Mouse (Mus musculus) T-helper 2 cell (primary cell): Measurements from ENCODE around the gene Pex16.

ENCODE experiments used
- in situ Hi-C: fragments of 300-600 bp; cut with MboI, MseI; formaldehyde crosslinking; loops from one replicate; pipeline ENCODE4 v1.15.1; 2025; ENCODE audit warnings: high pct_unique_total_duplicates

Gene Pex16

DNA sequence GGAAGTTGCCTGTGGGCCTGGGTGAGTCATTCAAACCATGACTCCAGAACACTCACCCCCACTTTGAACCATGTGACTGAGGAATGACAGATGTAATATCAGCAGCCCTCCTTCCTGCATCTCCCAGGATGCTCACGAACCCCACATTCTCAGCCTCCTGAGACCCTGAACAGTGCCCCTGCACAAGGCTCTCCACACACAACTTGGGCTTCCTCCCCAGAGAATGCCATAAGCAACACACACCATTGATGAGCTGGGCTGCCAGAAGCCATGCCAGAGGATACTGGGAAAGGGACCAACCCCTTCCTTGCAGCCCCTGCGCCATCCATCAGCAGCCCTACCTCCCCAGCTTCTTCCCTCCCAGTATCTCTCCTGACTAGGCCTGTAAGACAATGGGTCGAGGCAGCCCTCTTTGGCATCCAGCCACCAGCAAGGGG lies 13.6 kb downstream of the Pex16 start:
- in situ Hi-C loops: no loop called here

DNA sequence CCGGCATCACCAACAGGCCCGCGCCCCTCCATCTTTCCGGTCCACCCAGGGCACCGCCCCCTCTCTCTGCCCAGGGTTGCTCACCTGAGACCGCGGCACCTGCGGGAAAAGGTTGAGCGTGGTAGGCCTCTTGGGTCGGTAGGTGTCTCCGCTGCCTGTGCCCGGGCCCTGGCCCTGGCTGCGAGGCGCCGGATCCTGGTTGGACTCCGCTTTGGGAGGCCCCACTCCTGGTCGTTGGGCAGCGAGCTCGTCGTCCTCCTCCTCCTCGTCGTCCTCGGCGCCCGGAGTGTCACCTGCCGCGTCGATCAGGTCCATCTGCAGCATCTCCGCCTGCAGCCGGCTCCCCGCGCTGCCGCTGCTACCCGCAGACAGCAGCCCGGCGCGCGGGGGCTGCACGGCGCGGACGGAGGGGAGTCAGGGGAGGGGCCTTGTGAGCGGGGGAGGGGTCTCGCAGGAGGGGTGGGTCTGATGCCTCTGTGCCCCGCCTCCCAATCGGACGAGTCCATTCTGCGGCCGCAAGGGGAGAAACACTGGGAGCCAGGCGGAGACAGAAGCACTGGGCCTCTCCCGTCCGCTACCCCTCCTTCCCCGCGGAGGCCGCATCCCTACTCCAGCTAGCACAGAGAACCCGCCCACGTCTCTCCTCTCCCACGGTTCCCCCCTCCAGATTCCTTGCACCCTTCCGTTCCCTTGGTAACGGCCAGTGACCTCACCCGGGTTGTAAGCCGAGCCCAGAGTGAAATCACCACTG lies 14.6 kb downstream of the Pex16 start:
- in situ Hi-C loops: no loop called here

DNA sequence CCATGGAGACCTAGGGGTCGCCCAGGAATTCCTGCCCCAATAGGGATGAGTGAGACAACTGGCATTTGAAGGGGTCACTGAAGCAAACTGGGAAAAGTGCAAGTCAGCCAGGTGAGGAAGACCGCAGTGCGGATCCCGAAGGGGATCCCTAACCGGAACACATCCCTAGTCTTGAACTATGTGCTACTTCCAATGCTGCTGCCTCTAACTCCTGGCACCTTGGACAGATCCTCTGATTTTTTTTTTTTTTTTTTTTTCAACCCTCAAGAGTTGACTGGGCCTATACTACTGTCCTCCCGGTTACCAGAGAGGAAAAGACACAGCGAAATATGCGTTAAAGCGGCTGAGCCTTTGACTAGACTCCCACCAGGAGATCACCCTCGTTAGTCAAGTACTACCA lies 15.2 kb downstream of the Pex16 start:
- in situ Hi-C loops: loop anchor here (10.0 kb wide), 1 partner anchor 1895 kb away; no protein-coding TSS in a partner anchor

DNA sequence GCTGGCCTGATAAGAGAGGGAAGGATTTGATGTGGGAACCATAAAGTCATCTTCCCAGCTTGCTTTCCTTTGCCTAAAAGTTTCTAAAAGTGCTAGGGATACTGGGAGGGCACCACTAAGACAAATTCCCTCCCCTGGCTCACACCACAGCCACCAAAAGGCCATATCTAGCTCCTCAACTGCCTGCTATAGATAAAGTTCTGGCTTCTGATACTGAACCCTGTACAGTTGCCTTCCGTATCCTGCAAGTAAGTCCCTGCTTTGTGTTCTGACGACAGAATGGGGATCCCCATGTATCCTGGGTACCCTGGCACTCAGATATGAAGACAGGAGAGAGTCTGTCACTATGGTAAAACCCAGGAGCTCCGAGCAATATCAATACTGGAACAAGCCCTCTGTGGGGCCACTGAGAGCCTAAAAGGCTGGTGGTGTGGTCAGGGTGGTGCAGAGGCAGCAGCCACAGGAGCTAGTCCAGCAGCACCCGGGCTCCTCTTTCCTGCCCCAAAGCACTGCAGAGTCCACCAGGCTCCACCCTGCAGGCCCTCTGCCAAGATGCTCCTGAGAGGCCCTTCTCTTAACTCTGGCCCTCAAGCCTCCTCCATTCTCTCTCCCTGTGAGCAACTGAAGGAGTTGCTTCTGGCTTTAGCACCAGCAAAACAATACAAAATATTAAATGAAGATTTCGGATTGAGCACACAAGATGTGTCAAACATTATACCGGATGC lies 15.9 kb downstream of the Pex16 start:
- in situ Hi-C loops: loop anchor here (10.0 kb wide), 1 partner anchor 1896 kb away; no protein-coding TSS in a partner anchor

DNA sequence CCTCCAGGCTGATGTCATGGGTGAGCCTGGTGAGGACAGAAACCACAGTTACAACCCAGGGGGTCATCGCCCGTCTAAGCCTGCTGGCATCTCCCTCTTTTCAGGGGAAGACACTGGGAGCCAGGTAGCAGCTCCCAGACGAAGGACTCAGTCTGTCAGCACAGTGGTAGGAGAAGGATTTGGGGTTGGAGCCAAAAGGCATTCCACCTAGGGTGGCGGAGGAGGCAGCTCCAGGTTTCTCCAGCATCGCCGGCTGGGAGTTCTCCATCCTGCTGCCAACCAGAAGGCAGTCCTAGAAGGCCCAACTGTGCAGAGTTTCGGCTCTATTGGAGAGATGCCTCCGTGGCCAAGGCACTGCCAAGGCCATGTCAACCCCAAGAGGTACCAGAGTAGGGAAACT lies 16.6 kb downstream of the Pex16 start:
- in situ Hi-C loops: loop anchor here (10.0 kb wide), 1 partner anchor 1896 kb away; no protein-coding TSS in a partner anchor

DNA sequence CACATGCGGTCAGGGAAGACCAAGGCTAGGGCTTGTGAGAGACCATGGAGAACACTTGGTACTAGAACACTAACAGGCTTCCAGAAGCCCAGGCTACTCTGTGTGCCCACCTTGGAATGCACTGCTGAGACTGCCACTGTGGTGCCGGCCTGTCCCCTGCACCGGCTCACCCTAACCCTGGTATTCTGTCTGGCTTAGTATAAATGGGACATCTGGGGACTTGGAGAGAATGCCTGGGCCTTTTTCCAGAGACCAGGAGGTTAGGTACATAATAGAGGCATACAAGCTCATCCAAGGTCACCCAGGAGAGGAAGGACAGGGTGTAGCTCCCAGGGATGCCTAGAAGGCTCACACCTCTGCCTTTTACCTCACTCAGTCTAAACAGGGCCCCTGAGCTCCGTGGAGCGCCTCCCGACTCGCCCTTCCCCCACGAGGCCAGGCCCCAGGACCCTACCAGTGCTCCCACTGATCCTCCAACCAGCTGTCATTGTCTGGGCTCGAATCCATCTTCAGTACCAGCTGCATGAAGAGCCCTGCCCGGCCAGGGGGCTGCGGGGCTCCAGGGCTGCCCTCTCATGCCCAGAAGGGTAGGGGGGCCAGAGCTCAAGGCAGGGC lies 17.3 kb downstream of the Pex16 start:
- in situ Hi-C loops: loop anchor here (10.0 kb wide), 1 partner anchor 1897 kb away; no protein-coding TSS in a partner anchor

DNA sequence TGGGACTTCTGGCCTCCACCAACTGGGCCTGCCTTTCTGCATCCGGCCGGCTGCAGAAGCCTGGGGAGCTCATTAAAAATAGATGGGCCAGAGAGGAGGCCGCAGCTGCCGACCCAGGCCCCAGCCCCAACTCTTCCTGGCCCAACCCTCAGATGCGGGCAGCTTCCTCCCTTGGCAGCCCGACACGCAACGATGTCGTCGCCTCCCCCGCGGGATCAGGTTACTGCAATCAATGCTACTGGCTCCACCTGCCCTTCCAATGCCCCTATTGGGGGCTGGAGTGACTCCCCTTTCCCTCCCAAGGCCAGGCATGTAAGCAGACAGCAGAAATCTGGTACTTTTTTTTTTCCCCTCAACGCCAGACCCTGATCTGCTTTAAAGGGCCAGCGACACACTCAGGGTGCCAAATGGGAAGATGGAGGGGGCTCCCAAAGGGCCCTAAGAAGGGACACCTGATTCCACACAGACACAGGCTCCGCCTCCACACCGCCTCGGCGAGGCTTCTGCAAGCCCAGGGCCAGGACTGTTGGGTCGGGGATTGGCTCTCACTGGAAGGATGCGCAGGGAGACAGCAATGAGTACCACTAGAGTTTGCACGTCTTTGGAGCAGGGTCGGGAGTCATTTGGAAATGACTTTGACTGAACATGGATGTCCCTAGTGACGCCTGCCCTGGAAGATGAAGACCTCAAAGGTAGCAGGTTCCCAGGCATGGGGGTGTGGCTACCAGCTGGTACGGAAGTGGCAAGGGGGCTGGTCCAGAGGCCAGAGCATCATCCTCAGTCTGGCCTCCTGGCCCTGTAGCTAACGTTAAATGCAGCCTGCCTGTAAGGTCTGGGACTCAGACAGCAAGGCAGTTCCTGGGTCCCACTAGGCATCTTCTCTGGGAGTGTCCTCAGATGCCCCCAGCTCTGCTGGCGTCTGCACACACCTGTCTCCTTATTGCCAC lies 18.1 kb downstream of the Pex16 start:
- in situ Hi-C loops: loop anchor here (10.0 kb wide), 1 partner anchor 1898 kb away; no protein-coding TSS in a partner anchor

DNA sequence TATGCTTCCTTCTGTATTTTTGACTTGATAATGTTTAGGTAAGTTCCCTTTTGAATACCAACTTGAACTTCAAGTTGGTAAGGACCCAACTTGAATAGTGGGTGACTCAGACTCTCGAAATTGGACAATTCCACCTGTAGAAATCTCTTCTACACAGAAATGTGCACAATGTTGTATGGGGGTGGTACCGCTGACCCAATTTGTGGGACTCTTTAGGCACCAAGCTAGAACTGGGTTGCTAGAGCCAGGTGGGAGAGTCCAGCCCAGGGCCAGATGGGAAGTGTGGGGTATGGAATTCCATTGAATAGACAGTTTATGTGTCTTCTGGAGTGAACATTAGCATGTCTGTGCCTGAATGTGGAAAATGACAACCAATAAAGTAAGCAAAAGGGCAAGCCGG lies 21.1 kb downstream of the Pex16 start:
- in situ Hi-C loops: loop anchor here (10.0 kb wide), 1 partner anchor 1901 kb away; no protein-coding TSS in a partner anchor

DNA sequence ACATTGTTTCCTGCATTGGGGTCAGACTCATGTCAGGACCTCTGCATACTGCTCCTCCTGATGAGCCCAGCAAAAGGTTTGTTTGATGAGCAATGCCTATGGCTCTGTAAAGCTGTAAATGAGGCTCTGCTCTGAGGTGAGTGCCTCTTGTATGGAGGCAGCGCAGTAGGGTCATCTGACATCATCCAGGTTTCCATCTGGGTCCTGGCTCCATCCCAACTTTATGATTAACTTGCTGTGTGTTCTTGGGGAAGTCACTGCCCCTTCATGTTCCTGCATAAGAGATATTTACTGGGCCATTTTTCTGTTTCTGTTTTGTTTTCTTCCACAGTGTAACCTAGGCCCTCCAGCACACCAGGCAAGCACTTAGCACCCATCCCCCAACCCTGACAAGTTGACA lies 23.0 kb downstream of the Pex16 start:
- in situ Hi-C loops: loop anchor here (10.0 kb wide), 1 partner anchor 1903 kb away; no protein-coding TSS in a partner anchor

DNA sequence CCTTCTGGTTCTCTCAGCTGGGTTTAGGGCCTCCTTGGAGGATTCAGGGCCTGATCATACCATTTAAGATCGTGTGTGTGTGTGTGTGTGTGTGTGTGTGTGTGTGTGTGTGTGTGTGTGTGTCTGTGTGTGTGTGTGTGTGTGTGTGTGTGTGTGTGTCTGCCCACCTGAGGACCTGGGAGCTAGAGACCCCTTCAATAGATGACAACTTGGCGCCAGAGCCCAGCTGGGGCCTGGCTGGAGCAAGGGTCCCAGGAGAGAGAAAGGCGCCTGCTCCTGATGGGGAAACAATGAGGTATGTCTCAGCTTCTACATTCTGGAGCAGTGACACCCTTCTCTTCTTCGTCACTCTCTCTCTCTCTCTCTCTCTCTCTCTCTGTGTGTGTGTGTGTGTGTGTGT lies 25.4 kb downstream of the Pex16 start:
- in situ Hi-C loops: loop anchor here (10.0 to 25.0 kb wide), 2 partner anchors 1663 to 1905 kb away; partner anchors contain the start of gene Fnbp4

DNA sequence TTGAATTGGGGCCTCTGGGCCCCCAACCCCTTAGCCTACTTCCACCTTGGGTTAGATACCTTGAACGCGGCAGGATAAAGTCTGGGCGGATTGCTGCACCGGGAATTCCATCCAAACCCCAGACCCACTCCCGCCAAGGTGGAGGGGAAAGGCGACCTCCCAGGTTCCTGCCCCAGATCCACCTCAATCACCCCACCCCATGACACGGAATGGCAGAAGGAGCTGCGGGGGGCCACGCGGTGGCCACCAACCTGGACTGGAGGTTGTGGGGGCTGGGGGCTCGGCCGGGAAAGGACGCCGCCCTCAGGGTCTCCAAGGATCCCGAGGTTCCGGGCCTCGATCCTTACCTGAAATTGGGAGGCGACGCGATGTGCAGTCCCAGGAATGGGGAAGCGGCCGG lies 26.2 kb downstream of the Pex16 start:
- in situ Hi-C loops: loop anchor here (25.0 kb wide), 1 partner anchor 1663 kb away; the partner anchor contains the start of gene Fnbp4

DNA sequence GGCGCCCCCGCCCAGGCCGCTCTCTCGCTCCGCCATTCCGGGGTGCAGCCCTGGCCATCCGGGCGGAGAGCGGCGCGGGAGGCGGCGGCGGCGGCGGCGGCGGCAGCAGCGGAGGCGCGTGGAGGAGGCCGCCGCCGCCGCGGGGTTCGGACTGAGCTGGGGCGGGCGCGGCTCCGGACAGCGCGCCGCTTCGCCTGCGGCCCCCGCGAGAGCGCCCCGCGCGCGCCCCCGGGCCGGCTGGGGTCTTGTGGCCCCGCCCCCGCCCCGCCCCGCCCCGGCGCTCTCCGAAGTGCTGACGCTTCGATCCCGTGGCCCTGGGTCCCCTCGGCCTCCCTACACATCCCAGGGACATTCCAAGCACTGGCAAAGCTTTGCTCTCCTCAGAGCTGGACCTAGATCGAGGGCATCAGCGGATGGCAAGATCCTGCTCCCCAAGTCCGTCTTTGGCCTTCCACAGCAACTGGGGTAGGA lies 26.6 kb downstream of the Pex16 start, which contains the start of gene Mapk8ip1:
Mapk8ip1 (minus strand) TSS at position 173 of the 471 bp plus-strand sequence.
- in situ Hi-C loops: loop anchor here (25.0 kb wide), 1 partner anchor 1664 kb away; the partner anchor contains the start of gene Fnbp4

DNA sequence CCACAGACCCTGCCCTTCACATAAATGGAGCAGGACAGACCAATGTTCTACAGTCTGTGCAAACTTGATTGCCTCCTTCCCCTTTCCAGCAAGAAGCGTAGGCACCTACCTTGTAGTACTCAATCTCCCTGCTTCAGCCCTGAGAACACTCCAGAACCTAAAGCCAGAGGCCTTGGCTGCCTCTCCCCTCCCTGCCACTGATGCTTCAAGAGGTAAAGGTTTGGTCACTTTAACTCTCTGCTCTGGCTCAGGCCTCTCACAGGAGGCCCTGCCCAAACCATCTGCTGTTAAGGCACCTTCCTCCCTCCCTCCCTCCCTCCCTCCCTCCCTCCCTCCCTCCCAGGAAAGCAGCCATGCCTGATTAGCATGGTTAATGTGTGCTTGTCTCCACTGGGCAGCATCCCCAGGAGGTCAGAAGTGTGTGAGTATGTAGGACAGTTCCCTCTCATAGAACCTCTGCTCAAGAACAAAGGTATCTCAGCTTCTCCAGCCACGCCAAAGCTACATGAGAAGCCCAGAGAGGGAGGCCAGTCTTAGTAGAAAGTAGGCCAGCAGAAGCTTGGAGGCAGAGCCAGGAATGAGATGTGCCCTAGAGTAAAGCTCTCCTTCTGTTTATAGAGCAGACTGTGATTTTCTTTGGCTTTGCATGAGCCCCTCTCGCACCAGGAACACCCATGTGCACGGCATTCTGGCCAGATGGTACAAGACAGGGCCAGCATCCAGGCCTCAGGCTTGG lies 28.3 kb downstream of the Pex16 start:
- in situ Hi-C loops: loop anchor here (25.0 kb wide), 1 partner anchor 1665 kb away; the partner anchor contains the start of gene Fnbp4

DNA sequence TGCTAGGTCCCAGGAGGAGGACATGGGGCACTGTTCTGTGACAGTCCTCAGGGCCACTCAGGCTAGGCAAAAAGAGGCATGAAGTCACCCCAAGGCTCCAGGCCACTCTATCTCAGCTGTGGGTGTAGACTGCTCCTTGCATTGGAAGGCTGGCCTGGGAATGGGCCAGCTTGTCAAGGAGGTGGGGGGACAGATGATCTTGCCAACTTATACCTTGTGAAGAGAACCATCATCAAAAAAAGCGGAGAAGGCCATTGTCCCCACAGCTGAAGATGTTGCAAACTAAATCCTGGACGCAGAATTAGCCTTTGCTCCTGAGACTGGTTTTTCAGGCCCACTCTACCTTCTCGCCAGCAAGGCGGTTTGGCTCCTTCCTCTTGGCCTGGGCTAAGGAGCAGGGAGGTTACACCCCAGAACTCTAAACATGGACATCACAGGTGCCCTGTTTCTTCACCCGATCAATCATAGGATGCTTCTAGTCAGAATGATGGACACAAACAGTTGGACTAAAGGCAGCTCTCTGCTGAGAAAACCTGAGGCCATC lies 29.4 kb downstream of the Pex16 start:
- in situ Hi-C loops: loop anchor here (25.0 kb wide), 1 partner anchor 1667 kb away; the partner anchor contains the start of gene Fnbp4

DNA sequence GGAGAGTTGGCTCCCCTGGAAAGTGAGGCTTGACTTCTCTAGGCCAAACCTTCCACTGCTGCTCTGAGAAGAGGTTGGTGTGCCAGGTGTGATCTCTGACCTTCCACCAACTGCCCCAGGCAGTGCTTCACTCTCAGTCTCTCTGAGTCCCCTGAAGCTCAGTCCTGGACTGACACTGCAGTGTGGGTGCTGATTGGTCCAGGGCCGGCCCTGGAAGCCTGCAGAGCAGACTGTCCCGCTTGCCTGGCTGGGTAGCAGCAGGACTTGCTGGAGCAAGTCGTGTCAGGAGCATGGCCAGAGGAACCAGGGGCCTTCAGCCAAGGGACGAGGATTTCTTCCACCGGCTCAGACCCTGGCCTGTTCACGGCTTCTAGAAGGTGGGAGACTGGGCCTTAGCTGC lies 30.3 kb downstream of the Pex16 start:
- in situ Hi-C loops: loop anchor here (25.0 kb wide), 1 partner anchor 1667 kb away; the partner anchor contains the start of gene Fnbp4

DNA sequence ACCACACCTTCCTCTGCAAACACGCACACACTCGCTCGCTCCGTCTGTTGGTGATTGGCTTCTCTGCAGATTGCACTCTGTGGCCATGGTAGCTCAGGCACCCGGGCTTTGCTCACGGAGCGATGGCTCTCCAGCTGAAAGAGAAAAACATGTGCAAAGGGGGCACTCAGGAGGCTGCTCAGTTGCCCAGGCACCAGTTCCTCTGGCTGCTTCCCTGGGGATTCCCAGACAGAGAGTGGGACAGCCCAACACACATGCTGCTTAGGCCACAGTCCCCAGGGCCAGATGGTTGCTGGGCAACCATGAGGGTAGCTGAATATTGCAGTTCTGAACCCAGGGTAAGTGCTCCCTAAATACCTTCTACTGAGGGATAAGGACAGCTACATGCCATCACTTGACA lies 31.2 kb downstream of the Pex16 start:
- in situ Hi-C loops: loop anchor here (25.0 kb wide), 1 partner anchor 1668 kb away; the partner anchor contains the start of gene Fnbp4

DNA sequence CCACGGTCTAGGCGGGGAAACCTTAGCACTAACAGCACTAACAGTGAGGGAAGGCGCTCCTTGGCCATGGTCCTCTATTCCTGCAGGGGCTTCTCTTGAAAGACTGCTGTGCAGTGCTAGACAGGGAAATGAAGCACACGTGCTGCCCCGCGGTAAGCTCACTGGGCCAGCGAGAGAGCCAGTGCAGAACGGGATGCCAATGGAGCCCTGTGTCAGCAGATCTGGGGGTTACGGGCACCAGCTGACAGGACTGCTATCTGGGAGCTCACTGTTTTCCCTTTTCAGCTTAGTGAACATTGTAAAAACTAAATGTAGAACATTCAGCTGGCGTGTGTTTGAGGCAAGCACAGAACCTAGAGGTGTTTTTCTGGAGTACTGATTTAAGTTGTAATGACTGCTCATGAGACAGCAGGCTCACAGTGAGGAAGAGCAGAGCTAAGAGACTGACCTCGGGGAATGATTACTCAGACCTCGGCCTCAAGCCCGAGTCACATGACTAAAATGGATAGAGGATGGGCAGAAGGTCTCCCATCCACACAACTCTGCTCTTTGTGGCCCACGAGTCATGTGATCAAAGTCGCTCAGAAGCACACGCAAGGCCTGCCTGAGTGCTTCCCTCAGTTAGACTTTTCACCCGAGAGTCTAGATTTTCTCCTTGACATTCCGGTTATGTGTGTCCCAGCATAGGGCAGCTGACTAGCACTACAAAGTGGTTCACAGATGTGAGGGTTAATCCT lies 34.0 kb downstream of the Pex16 start:
- in situ Hi-C loops: loop anchor here (25.0 kb wide), 1 partner anchor 1671 kb away; the partner anchor contains the start of gene Fnbp4

DNA sequence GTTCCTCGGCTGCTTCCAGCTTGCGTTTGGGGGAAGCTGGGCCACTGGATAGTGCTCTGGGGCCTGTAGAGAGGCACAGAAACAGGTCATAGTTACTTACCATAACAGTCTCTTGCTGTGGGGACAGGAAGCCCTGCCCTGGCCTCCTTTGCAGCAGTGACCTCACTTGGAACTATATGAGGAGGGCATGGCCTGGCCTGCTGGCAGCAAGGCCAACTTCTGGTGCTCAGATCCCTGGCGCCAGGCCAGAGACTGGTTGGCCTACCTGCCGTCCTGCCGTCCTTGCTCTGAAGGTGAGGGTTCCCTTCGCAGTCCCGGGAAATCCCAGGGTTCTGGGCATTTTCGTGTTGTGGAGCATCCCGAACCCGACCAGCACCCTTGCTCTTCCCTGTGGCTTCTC lies 37.2 kb downstream of the Pex16 start:
- in situ Hi-C loops: loop anchor here (25.0 kb wide), 1 partner anchor 1674 kb away; the partner anchor contains the start of gene Fnbp4
